Mouse (Mus musculus) frontal cortex, postnatal 14 days (tissue): ENCODE results near the gene Apobec4.

Experiments used
- DNase-seq, 2 experiments: peaks; one replicate each; pipeline ENCODE4 v3.0.0; 2022; ENCODE audit warnings: low spot score in 2 of 2

Gene Apobec4

GRCm38 (mm10) chr1:152750312-152750965 lies at the start of gene Apobec4:
Gene Apobec4, plus strand, starts transcription at chr1:152750551.
- DNase-seq: peak in 1 of 2 experiments; percentile 27

- no peak for DNase-seq
These were observed 49.3 kb upstream of the Apobec4 start for GRCm38 (mm10) chr1:152701066-152701465.

- DNase-seq: no peak
These were observed 47.4 kb upstream of the Apobec4 start for GRCm38 (mm10) chr1:152702920-152703319.

DNA sequence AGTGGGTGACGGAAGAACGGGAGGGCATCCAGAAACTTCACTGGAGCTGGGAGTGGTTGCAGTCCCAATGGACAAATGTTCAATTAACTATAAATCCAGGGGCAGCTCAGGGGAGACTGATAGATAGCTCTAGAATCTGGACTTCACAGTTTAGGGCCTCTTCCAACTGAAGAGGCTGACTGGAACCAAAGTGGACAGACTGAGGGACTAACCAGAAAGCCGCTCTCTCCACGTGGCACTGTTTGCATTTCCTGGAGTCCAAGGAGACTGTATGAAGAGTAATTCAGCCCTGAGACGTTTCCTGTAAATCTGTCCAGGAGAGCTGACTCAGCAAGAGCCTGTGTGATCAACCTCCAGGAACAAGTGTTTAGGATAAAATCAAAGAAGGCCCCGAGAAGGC lies 46.4 kb upstream of the Apobec4 start:
- no peak for DNase-seq

- DNase-seq: no peak
These were observed 42.8 kb upstream of the Apobec4 start for GRCm38 (mm10) chr1:152707560-152707959.

GRCm38 (mm10) chr1:152711037-152711436 lies 39.3 kb upstream of the Apobec4 start:
- no peak for DNase-seq

GRCm38 (mm10) chr1:152713924-152714323 lies 36.4 kb upstream of the Apobec4 start:
- DNase-seq: no peak

DNA sequence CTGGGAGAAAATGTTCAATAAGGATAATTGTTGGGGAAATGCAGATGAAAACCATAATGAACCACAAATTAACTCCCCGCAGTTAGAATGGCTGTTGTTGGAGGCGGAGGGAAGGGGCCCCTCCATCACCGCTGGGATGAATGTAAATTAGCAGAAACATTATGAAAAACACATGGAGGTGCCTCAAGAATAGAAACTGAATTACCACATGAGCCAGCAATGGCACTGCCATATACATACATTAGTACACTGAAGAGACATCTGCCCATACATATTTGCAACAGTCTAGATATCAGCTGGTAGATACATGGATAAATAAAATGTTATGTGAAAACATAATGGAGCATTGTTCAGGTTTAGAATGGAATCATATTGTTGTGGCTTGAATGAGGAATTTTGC lies 35.9 kb upstream of the Apobec4 start:
- DNase-seq: no peak

DNA sequence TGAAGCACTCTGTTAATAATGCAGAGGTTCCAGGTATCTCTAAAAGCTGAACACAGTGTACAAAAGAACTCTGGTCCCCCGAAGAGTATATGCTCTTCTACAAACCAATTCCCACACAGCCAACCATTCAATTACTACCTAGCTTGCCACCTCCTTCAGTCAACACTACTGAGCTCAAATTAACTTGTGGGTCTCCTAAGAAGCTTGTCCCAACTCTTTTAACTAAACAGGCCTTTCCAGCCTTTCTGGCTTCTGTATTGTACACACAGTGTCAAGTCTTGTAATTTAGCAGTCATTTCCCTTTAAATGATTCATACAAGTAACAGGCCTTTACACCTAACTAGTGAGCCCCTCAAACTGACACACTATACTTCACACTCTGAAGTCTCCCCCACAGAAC lies 33.0 kb upstream of the Apobec4 start:
- no peak for DNase-seq

DNA sequence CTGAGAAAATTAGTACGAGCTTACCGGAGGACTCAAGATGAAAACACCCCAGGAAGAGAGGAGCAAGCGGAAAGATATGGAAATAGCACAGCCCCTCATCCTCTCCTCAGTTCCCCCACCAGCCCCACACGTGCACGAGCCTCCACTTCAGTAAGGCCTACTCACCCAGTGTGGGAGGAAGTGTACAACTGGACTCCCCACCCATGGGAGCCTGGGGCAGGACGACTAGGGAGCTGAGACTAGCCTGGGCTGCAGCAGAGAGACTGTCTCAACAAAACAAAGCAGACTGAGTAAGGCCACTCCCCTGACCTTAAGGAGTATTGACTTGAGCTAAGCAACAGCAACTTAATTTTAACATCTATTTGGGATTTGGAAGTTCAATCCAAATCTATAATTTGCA lies 32.2 kb upstream of the Apobec4 start:
- DNase-seq: no peak

- no peak for DNase-seq
These were observed 29.4 kb upstream of the Apobec4 start for GRCm38 (mm10) chr1:152720969-152721368.

GRCm38 (mm10) chr1:152721535-152722198 lies 28.7 kb upstream of the Apobec4 start:
- no peak for DNase-seq

DNA sequence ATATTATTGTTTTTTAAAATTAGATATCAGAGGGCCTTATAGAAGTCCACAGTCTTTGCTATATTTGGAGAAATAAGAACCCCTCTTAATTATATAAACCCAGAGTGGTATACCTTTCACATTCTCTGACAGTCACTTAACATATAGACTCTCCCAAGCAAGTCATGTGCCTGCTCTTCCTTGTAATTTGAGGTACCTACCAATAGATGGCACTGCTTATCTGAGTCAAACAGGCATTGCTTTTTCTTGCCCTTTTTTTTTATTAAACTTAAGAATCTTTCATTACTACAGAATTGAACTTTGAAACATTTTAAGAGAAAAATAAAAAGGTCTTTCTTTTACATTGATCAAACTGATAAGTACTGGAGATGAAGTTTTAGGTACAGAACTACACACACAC lies 26.1 kb upstream of the Apobec4 start:
- DNase-seq: no peak

DNA sequence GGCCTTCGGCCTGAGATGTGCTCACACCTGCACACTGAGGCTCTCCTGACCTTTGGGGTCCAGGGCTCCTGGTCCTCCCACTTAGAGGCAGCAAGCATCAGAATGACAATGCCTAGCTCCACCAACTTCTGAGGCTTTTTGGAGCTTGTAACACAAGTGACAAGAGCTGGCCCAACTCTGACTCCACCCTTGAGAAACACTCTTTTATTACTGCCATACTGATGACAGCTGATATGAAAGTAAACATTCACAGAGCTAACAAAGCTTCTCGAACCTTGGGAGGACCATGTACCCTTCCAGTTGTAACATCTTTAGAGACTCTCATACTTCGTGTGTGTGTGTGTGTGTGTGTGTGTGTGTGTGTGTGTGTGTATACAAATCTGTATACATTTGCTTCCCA lies 24.3 kb upstream of the Apobec4 start:
- no peak for DNase-seq

GRCm38 (mm10) chr1:152727604-152728236 lies 22.6 kb upstream of the Apobec4 start:
- DNase-seq: no peak

- DNase-seq: no peak
These were observed 11.6 kb upstream of the Apobec4 start for GRCm38 (mm10) chr1:152738793-152739192.

DNA sequence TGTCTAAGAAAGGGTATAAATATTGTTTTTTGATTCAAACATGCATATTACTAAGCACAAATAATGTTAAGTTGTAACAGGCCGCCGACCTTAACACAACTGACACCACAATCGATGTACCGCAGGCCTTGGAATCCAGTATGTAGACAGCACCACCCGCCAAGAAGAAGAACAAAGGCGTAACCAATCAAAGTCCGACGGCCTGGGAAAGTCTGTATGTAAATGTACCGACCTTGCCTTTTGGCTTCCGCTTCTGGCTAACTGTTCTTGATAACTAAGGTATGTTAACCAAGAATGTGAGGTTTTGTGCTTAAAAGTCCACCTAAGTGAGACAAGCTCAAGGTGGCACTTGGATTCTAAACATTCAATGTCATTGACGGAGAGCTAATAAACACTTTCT lies 11.0 kb upstream of the Apobec4 start:
- DNase-seq: no peak

GRCm38 (mm10) chr1:152743095-152743826 lies 7.1 kb upstream of the Apobec4 start:
- DNase-seq: no peak

- DNase-seq: peak; percentile 58 to 79
These were observed 3.9 kb upstream of the Apobec4 start for GRCm38 (mm10) chr1:152746426-152746825.

- no peak for DNase-seq
These were observed 1.1 kb upstream of the Apobec4 start for GRCm38 (mm10) chr1:152749276-152749675.

GRCm38 (mm10) chr1:152761791-152762190 lies 11.4 kb downstream of the Apobec4 start:
- no peak for DNase-seq

DNA sequence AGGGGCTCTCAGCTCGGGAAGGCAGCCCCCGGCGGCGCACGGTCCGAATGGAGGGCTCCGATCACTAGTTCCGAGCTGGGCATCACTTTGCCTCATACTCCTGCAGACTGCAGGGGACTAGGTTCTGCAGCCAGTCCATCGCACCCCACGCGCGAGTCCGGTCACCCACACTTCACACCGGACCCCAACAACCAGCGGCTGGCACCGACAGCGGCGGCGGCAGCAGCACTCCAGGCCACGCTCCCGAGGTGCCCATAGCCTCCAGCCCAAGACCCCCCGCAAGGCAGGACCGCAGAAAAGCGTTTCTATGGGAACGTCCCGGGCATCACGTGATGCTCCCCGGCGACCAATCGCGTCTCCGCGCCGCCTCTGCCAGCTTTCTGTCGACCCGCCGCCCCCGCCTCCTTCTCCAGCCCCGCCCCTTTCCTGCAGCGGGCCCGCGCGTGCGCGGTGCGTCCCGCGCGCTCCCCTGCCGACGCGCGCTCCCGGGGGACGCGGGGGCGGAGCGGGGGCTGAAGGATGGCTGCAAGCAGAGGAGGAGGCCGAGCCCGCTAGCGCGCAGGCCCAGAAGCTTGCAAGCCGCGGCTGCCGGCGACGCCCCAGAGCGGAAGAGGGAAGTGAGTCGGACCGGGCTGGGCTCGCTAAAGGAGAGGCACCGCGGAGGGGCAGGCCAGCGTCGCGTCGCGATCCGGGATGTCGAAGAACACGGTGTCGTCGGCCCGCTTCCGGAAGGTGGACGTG lies 15.9 kb downstream of the Apobec4 start, which contains the start of the genes Rgl1 and Arpc5:
Gene Rgl1 (minus strand): TSS at position 320 of the 741 bp plus-strand sequence.
Gene Arpc5 (plus strand): TSS at position 511 of the 741 bp plus-strand sequence.
- DNase-seq: peak; percentile 93 to 94
